Mouse (Mus musculus) cerebellum, adult 2 months (tissue): ENCODE measurements at regions not wholly inside any gene's neighbourhood (a gene's known extent, or its start where the extent isn't known, plus 50 kb on each side); places are given as distances from the start of the nearest gene placed in this dataset.

Source experiments
- DNase-seq, 2 experiments: peaks; one replicate each; pipeline ENCODE4 v3.0.0; 2021
- H3K27ac ChIP-seq: fragments of 200-500 bp; 2 replicates; pipeline ENCODE4 v1.5.1; 2012; ENCODE audit warnings: low read length, control low read depth, inconsistent platforms; ENCODE audit not compliant: insufficient read depth
- H3K27me3 ChIP-seq: fragments of 200-500 bp; 2 replicates; pipeline ENCODE4 v1.6.1; 2012; ENCODE audit warnings: inconsistent platforms, mild to moderate bottlenecking, low read length, moderate library complexity; ENCODE audit not compliant: control insufficient read depth, insufficient read depth
- H3K4me1 ChIP-seq: fragments of 200-500 bp; 2 replicates; pipeline ENCODE4 v1.6.1; 2011; ENCODE audit warnings: low read length; ENCODE audit not compliant: control insufficient read depth, insufficient read depth
- H3K4me3 ChIP-seq: fragments of 200-500 bp; replicated peaks from 2 replicates; pipeline ENCODE3; 2011; ENCODE audit warnings: mild to moderate bottlenecking, low read depth, low read length, control low read depth; ENCODE audit not compliant: insufficient read depth
- CTCF ChIP-seq: fragments of 200-500 bp; IDR thresholded peaks from 2 replicates; pipeline ENCODE4 v1.5.1; 2011; ENCODE audit warnings: low read depth, mild to moderate bottlenecking, control low read depth, low read length, moderate library complexity, borderline replicate concordance; ENCODE audit not compliant: insufficient read depth
- POLR2A ChIP-seq: fragments of 200-500 bp; IDR thresholded peaks from 2 replicates; pipeline ENCODE4 v1.6.1; 2011; ENCODE audit warnings: low read length, control low read depth, borderline replicate concordance; ENCODE audit not compliant: insufficient read depth
- WGBS: fragments of 180-500 bp; shearing (Covaris S2); methylation state at CpG from one replicate; pipeline ENCODE4 v1.1.7; 2018; 5-methylcytosine and 5-hydroxymethylcytosine counted together

DNA sequence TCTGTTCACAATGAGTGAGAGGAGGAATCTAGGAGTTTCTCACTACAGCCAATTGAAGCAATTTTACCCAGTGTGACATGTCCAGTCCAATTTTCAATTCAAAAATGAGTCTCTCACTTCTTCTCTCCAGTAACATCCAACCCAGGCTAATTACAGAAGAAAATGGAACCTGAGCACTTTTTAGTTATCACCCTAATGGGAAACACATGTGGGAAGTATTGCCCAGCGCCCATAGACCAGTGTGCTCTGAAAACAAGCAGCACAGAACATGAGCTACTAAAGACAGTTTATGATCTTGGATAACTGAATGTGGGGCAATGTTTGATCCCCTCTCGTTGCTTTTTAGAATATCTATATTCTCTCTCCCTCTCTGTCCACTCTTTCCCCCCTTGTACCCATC, 70.5 kb upstream of the Efemp1 start:
- Histone ChIP-seq H3K27me3 (no peaks in the 10 kb centered on the region), H3K4me3 (no peak overlapping the region), H3K27ac (no peak overlapping the region), H3K4me1 (no peaks in the 10 kb centered on the region)
- WGBS = 82% methylated on average over 2 of the region's 2 CpGs
- TF ChIP-seq POLR2A (no peak), CTCF (no peak)
- no peak for DNase-seq

GRCm38 (mm10) chr11:28770831-28771230, 82.2 kb upstream of the Efemp1 start:
- Histone ChIP-seq H3K27ac (no peak overlapping the region), H3K27me3 (no peaks in the 10 kb centered on the region), H3K4me1 (no peaks in the 10 kb centered on the region), H3K4me3 (no peak overlapping the region)
- DNase-seq = no peak
- 88% methylated on average over 1 of the region's 1 CpGs for WGBS
- TF ChIP-seq POLR2A = no peak
- TF ChIP-seq CTCF = no peak

GRCm38 (mm10) chr11:28760751-28761150, 92.3 kb upstream of the Efemp1 start:
- H3K4me3 ChIP-seq = no peak overlapping the region
- no peaks in the 10 kb centered on the region for H3K27me3 ChIP-seq
- TF ChIP-seq POLR2A (no peak), CTCF (no peak)
- H3K27ac ChIP-seq = no peak overlapping the region
- no peaks in the 10 kb centered on the region for H3K4me1 ChIP-seq
- DNase-seq = no peak

DNA sequence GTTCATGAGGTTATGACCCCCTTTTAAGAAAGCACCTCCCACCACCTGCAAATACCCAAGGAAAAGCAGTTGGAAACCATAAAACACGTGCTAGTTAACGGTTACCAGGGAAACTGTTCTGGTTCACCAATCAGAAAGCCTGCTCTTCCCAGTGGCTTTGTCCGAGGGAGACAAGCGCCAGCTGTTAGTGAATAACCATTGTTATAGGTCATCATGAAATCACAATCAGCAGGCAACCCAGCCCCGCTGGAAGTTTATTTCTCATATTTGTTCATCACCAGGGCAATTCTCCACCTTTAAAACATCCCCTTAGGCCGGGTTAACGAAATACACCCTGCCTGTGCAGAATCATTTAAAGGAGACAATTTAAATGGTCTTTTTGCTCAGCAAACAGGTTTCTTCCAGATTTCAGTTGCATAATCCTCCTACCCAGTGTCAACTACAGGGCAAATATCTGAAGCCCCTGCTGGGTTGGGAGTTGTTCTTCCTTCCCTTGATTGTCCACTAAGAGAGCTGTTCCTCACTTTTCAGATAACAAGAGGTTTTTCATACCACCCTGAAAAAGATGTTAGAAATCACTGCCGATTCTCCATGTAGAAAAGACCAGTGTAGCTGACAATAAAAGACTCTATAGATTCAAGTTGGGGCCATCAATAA, 117.9 kb upstream of the Efemp1 start:
- TF ChIP-seq POLR2A (no peak), CTCF (no peak)
- no peaks in the 10 kb centered on the region; the same call in 1 of the 2 replicates for H3K27me3 ChIP-seq
- no peak overlapping the region for H3K4me3 ChIP-seq
- no peak for DNase-seq
- no peak overlapping the region for H3K27ac ChIP-seq
- no peaks in the 10 kb centered on the region for H3K4me1 ChIP-seq
- WGBS = 8% methylated on average over 8 of the region's 8 CpGs

- WGBS = 47% methylated on average over 1 of the region's 1 CpGs
- no peak overlapping the region for H3K27ac ChIP-seq
- H3K4me1 ChIP-seq = no peaks in the 10 kb centered on the region
- TF ChIP-seq POLR2A (no peak), CTCF (no peak)
- no peaks in the 10 kb centered on the region; the same call in 1 of the 2 replicates for H3K27me3 ChIP-seq
- H3K4me3 ChIP-seq = no peak overlapping the region
- DNase-seq = no peak
Observed at GRCm38 (mm10) chr11:28734581-28734931, 118.4 kb upstream of the Efemp1 start.

GRCm38 (mm10) chr11:28733877-28734580, 119.0 kb upstream of the Efemp1 start:
- Histone ChIP-seq H3K27ac (no peak overlapping the region), H3K27me3 (no peaks in the 10 kb centered on the region; the same call in 1 of the 2 replicates), H3K4me1 (no peaks in the 10 kb centered on the region), H3K4me3 (no peak overlapping the region)
- no peak for DNase-seq
- TF ChIP-seq POLR2A (no peak), CTCF (no peak)
- 67% methylated on average over 3 of the region's 3 CpGs for WGBS

GRCm38 (mm10) chr11:28730140-28730539, 122.9 kb upstream of the Efemp1 start:
- TF ChIP-seq POLR2A = no peak
- TF ChIP-seq CTCF = no peak
- H3K27ac ChIP-seq = no peak overlapping the region
- H3K27me3 ChIP-seq = no peaks in the 10 kb centered on the region; the same call in 1 of the 2 replicates
- no peaks in the 10 kb centered on the region for H3K4me1 ChIP-seq
- no peak overlapping the region for H3K4me3 ChIP-seq
- DNase-seq = no peak
- WGBS = 8% methylated on average over 2 of the region's 2 CpGs

- TF ChIP-seq POLR2A (no peak), CTCF (no peak)
- H3K4me1 ChIP-seq = no peaks in the 10 kb centered on the region
- H3K27ac ChIP-seq = no peak overlapping the region
- no peaks in the 10 kb centered on the region for H3K27me3 ChIP-seq
- no peak overlapping the region for H3K4me3 ChIP-seq
- DNase-seq = no peak
- WGBS = 77% methylated on average over 3 of the region's 3 CpGs
Observed at GRCm38 (mm10) chr11:28709511-28709910, 125.4 kb upstream of the Ccdc85a start.
